Mouse (Mus musculus): Measurements from ENCODE around the gene Tigd2. TPM values are rescaled to one million over a fixed set of nuclear protein-coding genes. Genes with fewer than 3 reads are reported as not detected.
A peak's percentile ranks its signal among the peaks of the same experiment; 100 is the strongest.
"Not testable (repeated sequence)": the region's sequence is repeated elsewhere in the genome, so short reads cannot be mapped to it uniquely, and the experiment has no call there.

The Tigd2 gene
- polyA plus RNA-seq, 1 experiment from 2014 or later, result 12.8 TPM

- WGBS, result 78% methylated on average over 13 of the region's 13 CpGs
- Histone ChIP-seq H3K36me3 (replicated peaks; ENCODE audit: control insufficient read depth, insufficient read depth) (no peaks in the 10 kb centered on the region), H3K4me2 (replicated peaks) (no peak overlapping the region), H3K9ac (no peak overlapping the region), H3K27me3 (ENCODE audit: control insufficient read depth, insufficient read depth, low read length) (no peaks in the 10 kb centered on the region), H3K4me3 (replicated peaks; ENCODE audit: low read length) (no peak overlapping the region), H3K27ac (no peak overlapping the region), H3K9me3 (ENCODE audit: control insufficient read depth, low read length) (no peaks in the 10 kb centered on the region), H3K4me1 (replicated peaks; ENCODE audit: control insufficient read depth, insufficient read depth, low read length) (no peaks in the 10 kb centered on the region)
- no peak for ATAC-seq (ENCODE audit: low FRiP score)
- no peak for DNase-seq (ENCODE audit: low spot score)
Measured at GRCm38 (mm10) chr6:59185010-59185699, 23.5 kb upstream of the Tigd2 start.

GRCm38 (mm10) chr6:59190006-59190405, 18.7 kb upstream of the Tigd2 start:
- Histone ChIP-seq H3K9ac (no peak overlapping the region), H3K9me3 (ENCODE audit: control insufficient read depth, low read length) (no peaks in the 10 kb centered on the region), H3K4me2 (replicated peaks) (no peak overlapping the region), H3K4me1 (replicated peaks; ENCODE audit: control insufficient read depth, insufficient read depth, low read length) (no peaks in the 10 kb centered on the region), H3K36me3 (replicated peaks; ENCODE audit: control insufficient read depth, insufficient read depth) (no peaks in the 10 kb centered on the region), H3K27ac (no peak overlapping the region), H3K27me3 (ENCODE audit: control insufficient read depth, insufficient read depth, low read length) (no peaks in the 10 kb centered on the region), H3K4me3 (replicated peaks; ENCODE audit: low read length) (no peak overlapping the region)
- DNase-seq (ENCODE audit: low spot score) (no peak), ATAC-seq (ENCODE audit: low FRiP score) (no peak)
- WGBS, result 84% methylated on average over 1 of the region's 1 CpGs

GRCm38 (mm10) chr6:59194518-59194917, 14.2 kb upstream of the Tigd2 start:
- H3K9me3 ChIP-seq (ENCODE audit: control insufficient read depth, low read length); H3K4me1 ChIP-seq (replicated peaks; ENCODE audit: control insufficient read depth, insufficient read depth, low read length); H3K27ac ChIP-seq; ATAC-seq (ENCODE audit: low FRiP score); H3K4me2 ChIP-seq (replicated peaks); H3K9ac ChIP-seq; H3K27me3 ChIP-seq (ENCODE audit: control insufficient read depth, insufficient read depth, low read length); H3K4me3 ChIP-seq (replicated peaks; ENCODE audit: low read length); DNase-seq (ENCODE audit: low spot score); H3K36me3 ChIP-seq (replicated peaks; ENCODE audit: control insufficient read depth, insufficient read depth): not testable (repeated sequence)
- WGBS, result 80% methylated on average over 3 of the region's 3 CpGs

- H3K36me3 ChIP-seq (replicated peaks; ENCODE audit: control insufficient read depth, insufficient read depth), result no peaks in the 10 kb centered on the region
- no peaks in the 10 kb centered on the region for H3K4me1 ChIP-seq (replicated peaks; ENCODE audit: control insufficient read depth, insufficient read depth, low read length)
- no peak overlapping the region for H3K4me2 ChIP-seq (replicated peaks)
- ATAC-seq (ENCODE audit: low FRiP score) (no peak), DNase-seq (ENCODE audit: low spot score) (no peak)
- H3K4me3 ChIP-seq (replicated peaks; ENCODE audit: low read length), result no peak overlapping the region
- H3K27ac ChIP-seq, result no peak overlapping the region
- 48% methylated on average over 2 of the region's 2 CpGs for WGBS
- no peaks in the 10 kb centered on the region for H3K9me3 ChIP-seq (ENCODE audit: control insufficient read depth, low read length)
- H3K9ac ChIP-seq, result no peak overlapping the region
- H3K27me3 ChIP-seq (ENCODE audit: control insufficient read depth, insufficient read depth, low read length), result no peaks in the 10 kb centered on the region
Measured at GRCm38 (mm10) chr6:59195849-59196635, 12.6 kb upstream of the Tigd2 start.

GRCm38 (mm10) chr6:59196746-59197145, 11.9 kb upstream of the Tigd2 start:
- no peaks in the 10 kb centered on the region for H3K4me1 ChIP-seq (replicated peaks; ENCODE audit: control insufficient read depth, insufficient read depth, low read length)
- H3K36me3 ChIP-seq (replicated peaks; ENCODE audit: control insufficient read depth, insufficient read depth), result no peaks in the 10 kb centered on the region
- DNase-seq (ENCODE audit: low spot score) (no peak), ATAC-seq (ENCODE audit: low FRiP score) (no peak)
- H3K27ac ChIP-seq, result no peak overlapping the region
- no peaks in the 10 kb centered on the region for H3K27me3 ChIP-seq (ENCODE audit: control insufficient read depth, insufficient read depth, low read length)
- no peak overlapping the region for H3K4me2 ChIP-seq (replicated peaks)
- no peaks in the 10 kb centered on the region for H3K9me3 ChIP-seq (ENCODE audit: control insufficient read depth, low read length)
- H3K4me3 ChIP-seq (replicated peaks; ENCODE audit: low read length), result no peak overlapping the region
- no peak overlapping the region for H3K9ac ChIP-seq

- WGBS, result 82% methylated on average over 3 of the region's 3 CpGs
Measured at GRCm38 (mm10) chr6:59198356-59198755, 10.3 kb upstream of the Tigd2 start.

GRCm38 (mm10) chr6:59199021-59199420, 9.6 kb upstream of the Tigd2 start:
- no peaks in the 10 kb centered on the region for H3K27me3 ChIP-seq (ENCODE audit: control insufficient read depth, insufficient read depth, low read length)
- no peak overlapping the region for H3K27ac ChIP-seq
- no peaks in the 10 kb centered on the region for H3K4me1 ChIP-seq (replicated peaks; ENCODE audit: control insufficient read depth, insufficient read depth, low read length)
- 85% methylated on average over 2 of the region's 2 CpGs for WGBS
- DNase-seq (ENCODE audit: low spot score) (no peak), ATAC-seq (ENCODE audit: low FRiP score) (no peak)
- no peaks in the 10 kb centered on the region for H3K36me3 ChIP-seq (replicated peaks; ENCODE audit: control insufficient read depth, insufficient read depth)
- no peak overlapping the region for H3K9ac ChIP-seq
- H3K4me2 ChIP-seq (replicated peaks), result no peak overlapping the region
- H3K4me3 ChIP-seq (replicated peaks; ENCODE audit: low read length), result no peak overlapping the region
- no peaks in the 10 kb centered on the region for H3K9me3 ChIP-seq (ENCODE audit: control insufficient read depth, low read length)

More at GRCm38 (mm10) chr6:59198356-59198755, 10.3 kb upstream of the Tigd2 start:
- Histone ChIP-seq H3K36me3 (replicated peaks; ENCODE audit: control insufficient read depth, insufficient read depth) (no peaks in the 10 kb centered on the region), H3K4me1 (replicated peaks; ENCODE audit: control insufficient read depth, insufficient read depth, low read length) (no peaks in the 10 kb centered on the region), H3K27ac (no peak overlapping the region), H3K9me3 (ENCODE audit: control insufficient read depth, low read length) (no peaks in the 10 kb centered on the region), H3K27me3 (ENCODE audit: control insufficient read depth, insufficient read depth, low read length) (no peaks in the 10 kb centered on the region), H3K4me2 (replicated peaks) (no peak overlapping the region), H3K9ac (no peak overlapping the region), H3K4me3 (replicated peaks; ENCODE audit: low read length) (no peak overlapping the region)
- ATAC-seq (ENCODE audit: low FRiP score), result no peak
- no peak for DNase-seq (ENCODE audit: low spot score)

GRCm38 (mm10) chr6:59207561-59207960, 1.1 kb upstream of the Tigd2 start:
- H3K4me3 ChIP-seq (replicated peaks; ENCODE audit: low read length), result no peak overlapping the region
- H3K9ac ChIP-seq, result no peak overlapping the region
- no peaks in the 10 kb centered on the region for H3K9me3 ChIP-seq (ENCODE audit: control insufficient read depth, low read length)
- no peaks in the 10 kb centered on the region for H3K36me3 ChIP-seq (replicated peaks; ENCODE audit: control insufficient read depth, insufficient read depth)
- H3K4me2 ChIP-seq (replicated peaks), result no peak overlapping the region
- 94% methylated on average over 1 of the region's 1 CpGs for WGBS
- ATAC-seq (ENCODE audit: low FRiP score), result no peak
- H3K27me3 ChIP-seq (ENCODE audit: control insufficient read depth, insufficient read depth, low read length), result no peaks in the 10 kb centered on the region
- DNase-seq (ENCODE audit: low spot score), result no peak
- H3K4me1 ChIP-seq (replicated peaks; ENCODE audit: control insufficient read depth, insufficient read depth, low read length), result no peaks in the 10 kb centered on the region
- H3K27ac ChIP-seq, result no peak overlapping the region

GRCm38 (mm10) chr6:59209299-59209707, 633 bp downstream of the Tigd2 start:
- Histone ChIP-seq H3K9me3 (ENCODE audit: control insufficient read depth, low read length) (no peaks in the 10 kb centered on the region), H3K4me1 (replicated peaks; ENCODE audit: control insufficient read depth, insufficient read depth, low read length) (no peaks in the 10 kb centered on the region), H3K4me3 (replicated peaks; ENCODE audit: low read length) (peak overlapping the region; percentile 59), H3K27me3 (ENCODE audit: control insufficient read depth, insufficient read depth, low read length) (no peaks in the 10 kb centered on the region), H3K4me2 (replicated peaks) (peak overlapping the region; percentile 63), H3K9ac (peak overlapping the region; percentile 77), H3K36me3 (replicated peaks; ENCODE audit: control insufficient read depth, insufficient read depth) (no peaks in the 10 kb centered on the region), H3K27ac (peak overlapping the region; percentile 77)
- 39% methylated on average over 5 of the region's 5 CpGs for WGBS
- peak; percentile 70 for ATAC-seq (ENCODE audit: low FRiP score)
- peak; percentile 44 for DNase-seq (ENCODE audit: low spot score)
